Mouse (Mus musculus) megakaryocyte-erythroid progenitor cell, adult 5 weeks (primary cell): Measurements from ENCODE around the gene Olfr338. TPM values are rescaled to one million over a fixed set of nuclear protein-coding genes. Genes with fewer than 3 reads are reported as not detected.

ENCODE experiments used
- polyA plus RNA-seq: library from polyadenylated mRNA; stranded (reverse); fragments of >175 nt; gene quantifications from 2 replicates; pipeline ENCODE4 v1.2.3, GENCODE M21; 2012

Olfr338 gene
- not detected in 2 replicates for polyA plus RNA-seq

GRCm38 (mm10) chr2:36373219-36373618, at the start of gene Olfr338:
TSS of gene Olfr338 (plus strand) at chr2:36373519.

GRCm38 (mm10) chr2:36418647-36419046, 45.3 kb downstream of the Olfr338 start, which contains the start of gene Olfr339:
TSS of gene Olfr339 (plus strand) at chr2:36418947.

Other genes starting within 250 kb of the Olfr338 start
- gene Mrrf, start 237.1 kb upstream of the Olfr338 start, polyA plus RNA-seq, result 1.3 and 1.9 TPM in 2 replicates
- 9.6 and 13.3 TPM in 2 replicates for gene Rbm18, start 236.7 kb upstream of the Olfr338 start, polyA plus RNA-seq
- 13.7 and 18.6 TPM in 2 replicates for gene Ptgs1, start 143.1 kb upstream of the Olfr338 start, polyA plus RNA-seq
- not detected in 2 replicates for gene Olfr339, start 45.4 kb downstream of the Olfr338 start, polyA plus RNA-seq
- not detected in 2 replicates for gene Olfr340, start 79.1 kb downstream of the Olfr338 start, polyA plus RNA-seq
- not detected in 2 replicates for gene Olfr341, start 108.9 kb downstream of the Olfr338 start, polyA plus RNA-seq
- not detected in 2 replicates for gene Olfr342, start 151.5 kb downstream of the Olfr338 start, polyA plus RNA-seq
- gene Olfr344, start 193.1 kb downstream of the Olfr338 start, polyA plus RNA-seq, result 0.02 TPM in 1 of 2 replicates, not detected in the other